In genomic region chr17:56332987-56333386, GRCm38 (mm10) we compare ENCODE assay signal across 11 mouse cellular contexts. TPM values are rescaled to one million over a fixed set of nuclear protein-coding genes. Genes with fewer than 3 reads are reported as not detected.
DNase-seq lines count a peak whose midpoint lies in the region; ATAC-seq lines count a peak whose summit lies in the region.
"Had no signal": no experiment of that assay in that cellular context is flagged by ENCODE, and none has a peak within 500 bp of the region (broad histone marks: within the 10 kb centered on the region; RNA-seq: fewer than 3 reads in every experiment).

No protein-coding gene starts in this region.

- H3K4me2 ChIP-seq in heart, embryonic 13.5 days: no peak overlapping the region
- H3K4me2 ChIP-seq in midbrain, embryonic 12.5 days (replicated peaks): no peak overlapping the region
- H3K4me2 ChIP-seq in midbrain, embryonic 16.5 days (ENCODE audit: low read length): no peak overlapping the region
- H3K4me2 ChIP-seq: hindbrain, embryonic 13.5 days had no signal

- no peaks in the 10 kb centered on the region for H3K9me3 ChIP-seq in heart, embryonic 13.5 days
- H3K9me3 ChIP-seq in midbrain, embryonic 12.5 days: no peaks in the 10 kb centered on the region
- no peaks in the 10 kb centered on the region for H3K9me3 ChIP-seq in midbrain, embryonic 16.5 days (replicated peaks; ENCODE audit: control insufficient read depth, low read length, poor library complexity, severe bottlenecking)
- H3K9me3 ChIP-seq: G1E; hindbrain, embryonic 13.5 days had no signal

- 0 out of 2 replicates have a peak overlapping the region, but pooled peaks have one; percentile 8 for H3K9ac ChIP-seq in heart, embryonic 13.5 days
- no peak overlapping the region for H3K9ac ChIP-seq in midbrain, embryonic 12.5 days (replicated peaks)
- H3K9ac ChIP-seq in midbrain, embryonic 16.5 days (ENCODE audit: low read depth, low read length): no peak overlapping the region
- H3K9ac ChIP-seq: hindbrain, embryonic 13.5 days had no signal

- intact Hi-C loops in heart, postnatal 25 days (cut with DNase I): no loop called here

- no peaks in the 10 kb centered on the region for H3K27me3 ChIP-seq in heart, embryonic 13.5 days (replicated peaks)
- H3K27me3 ChIP-seq in midbrain, embryonic 12.5 days: no peaks in the 10 kb centered on the region
- no peaks in the 10 kb centered on the region for H3K27me3 ChIP-seq in midbrain, embryonic 16.5 days (ENCODE audit: control insufficient read depth, insufficient read depth, low read depth, low read length)
- H3K27me3 ChIP-seq: hindbrain, embryonic 13.5 days had no signal

- no peaks in the 10 kb centered on the region for H3K36me3 ChIP-seq in heart, embryonic 13.5 days
- 0 out of 2 replicates have a peak, but pooled peaks cover 3% of the 10 kb centered on the region for H3K36me3 ChIP-seq in midbrain, embryonic 12.5 days
- no peaks in the 10 kb centered on the region for H3K36me3 ChIP-seq in midbrain, embryonic 16.5 days (ENCODE audit: control insufficient read depth, insufficient read depth, low read length)

- no peak for DNase-seq in heart, postnatal 25 days (ENCODE audit: low spot score)
- DNase-seq in embryo, embryonic 10.5 days (ENCODE audit: low spot score): peak; percentile 34
- DNase-seq in retina, embryonic 14.5 days (ENCODE audit: low spot score): peak; percentile 42
- DNase-seq in layer of hippocampus, postnatal 14 days (ENCODE audit: low spot score in 2 of 2): no peak
- no peak for DNase-seq in adrenal gland, adult 18-20 months (ENCODE audit: low spot score in 2 of 2)

- ATAC-seq in heart, embryonic 13.5 days (ENCODE audit: extremely low read depth, insufficient number of reproducible peaks, low FRiP score, low TSS enrichment): no peak
- ATAC-seq in midbrain, embryonic 12.5 days (ENCODE audit: low FRiP score, low read depth): peak; percentile 27; the same call in 1 of the 2 replicates
- ATAC-seq in midbrain, embryonic 16.5 days: no peak

- H3K4me1 ChIP-seq in heart, embryonic 13.5 days: peaks cover 78% of the 10 kb centered on the region
- H3K4me1 ChIP-seq in midbrain, embryonic 12.5 days: peaks cover 35% of the 10 kb centered on the region
- peaks cover 28% of the 10 kb centered on the region for H3K4me1 ChIP-seq in midbrain, embryonic 16.5 days (ENCODE audit: control insufficient read depth, insufficient read depth, low read length)

- H3K27ac ChIP-seq in heart, embryonic 13.5 days (replicated peaks): no peak overlapping the region
- H3K27ac ChIP-seq in midbrain, embryonic 12.5 days (replicated peaks): 0 out of 2 replicates have a peak overlapping the region, but pooled peaks have one; percentile 2
- no peak overlapping the region for H3K27ac ChIP-seq in midbrain, embryonic 16.5 days (ENCODE audit: low read length)
- H3K27ac ChIP-seq: hindbrain, embryonic 13.5 days had no signal

- 44% methylated on average over 8 of the region's 8 CpGs for WGBS in heart, embryonic 13.5 days
- 41% methylated on average over 8 of the region's 8 CpGs for WGBS in midbrain, embryonic 12.5 days
- WGBS in midbrain, embryonic 16.5 days: 43% methylated on average over 8 of the region's 8 CpGs

- H3K4me3 ChIP-seq in heart, embryonic 13.5 days: no peak overlapping the region
- H3K4me3 ChIP-seq in midbrain, embryonic 12.5 days: no peak overlapping the region
- H3K4me3 ChIP-seq in midbrain, embryonic 16.5 days (ENCODE audit: low read depth, low read length): no peak overlapping the region
- H3K4me3 ChIP-seq: hindbrain, embryonic 13.5 days had no signal

RNA-seq across cellular contexts. Expression of gene Kdm4b, which starts 7.1 kb away (rescaled TPM):
- 25.5 and 25.9 TPM in 2 replicates for polyA plus RNA-seq in heart, embryonic 13.5 days (2015; fragmentation: Nextera tagmentation; extraction: Ambion mirVana)
- 10 to 100 TPM; 37.9 to 38.1 TPM for total RNA-seq in heart, postnatal 25 days (2021)
- polyA plus RNA-seq in midbrain, embryonic 12.5 days (2016; fragmentation: Nextera tagmentation; extraction: Ambion mirVana): 75.1 and 80.4 TPM in 2 replicates
- 63.7 and 75.3 TPM in 2 replicates for polyA plus RNA-seq in midbrain, embryonic 16.5 days (2015; fragmentation: Nextera tagmentation; extraction: Ambion mirVana)
- 10 to 100 TPM; 79.7 to 84.5 TPM for total RNA-seq in layer of hippocampus, postnatal 14 days (2021)
- total RNA-seq in adrenal gland, adult 18-20 months (2021): 10 to 100 TPM; 31.9 to 39.9 TPM

RNA-seq across cellular contexts. Expression of gene Uhrf1, which starts 29.9 kb away (rescaled TPM):
- polyA plus RNA-seq in heart, embryonic 13.5 days (2015; fragmentation: Nextera tagmentation; extraction: Ambion mirVana): 70.7 and 74.7 TPM in 2 replicates
- 1 to 10 TPM; 3.7 to 4.3 TPM for total RNA-seq in heart, postnatal 25 days (2021)
- polyA plus RNA-seq in midbrain, embryonic 12.5 days (2016; fragmentation: Nextera tagmentation; extraction: Ambion mirVana): 161 and 166 TPM in 2 replicates
- 11.6 and 15.6 TPM in 2 replicates for polyA plus RNA-seq in midbrain, embryonic 16.5 days (2015; fragmentation: Nextera tagmentation; extraction: Ambion mirVana)
- total RNA-seq in layer of hippocampus, postnatal 14 days (2021): 1 to 10 TPM; 2.4 to 5.0 TPM
- 1 to 10 TPM; 1.8 to 3.1 TPM for total RNA-seq in adrenal gland, adult 18-20 months (2021)

RNA-seq across cellular contexts. Expression of gene Arrdc5, which starts 32.9 kb away (rescaled TPM):
- polyA plus RNA-seq in heart, embryonic 13.5 days (2015; fragmentation: Nextera tagmentation; extraction: Ambion mirVana): not detected in 2 replicates
- total RNA-seq in heart, postnatal 25 days (2021): not detected
- not detected in 2 replicates for polyA plus RNA-seq in midbrain, embryonic 12.5 days (2016; fragmentation: Nextera tagmentation; extraction: Ambion mirVana)
- not detected in 2 replicates for polyA plus RNA-seq in midbrain, embryonic 16.5 days (2015; fragmentation: Nextera tagmentation; extraction: Ambion mirVana)
- total RNA-seq in layer of hippocampus, postnatal 14 days (2021): not detected
- not detected for total RNA-seq in adrenal gland, adult 18-20 months (2021)
- total RNA-seq: G1E; left cerebral cortex, postnatal 25 days had no signal
- polyA plus RNA-seq: G1E; hindbrain, embryonic 13.5 days had no signal

RNA-seq across cellular contexts. Expression of gene Plin3, which starts 40.3 kb away (rescaled TPM):
- polyA plus RNA-seq in heart, embryonic 13.5 days (2015; fragmentation: Nextera tagmentation; extraction: Ambion mirVana): 67.1 and 71.8 TPM in 2 replicates
- 100 to 1,000 TPM; 154 to 171 TPM for total RNA-seq in heart, postnatal 25 days (2021)
- polyA plus RNA-seq in midbrain, embryonic 12.5 days (2016; fragmentation: Nextera tagmentation; extraction: Ambion mirVana): 28.9 and 29.0 TPM in 2 replicates
- 10.7 and 12.3 TPM in 2 replicates for polyA plus RNA-seq in midbrain, embryonic 16.5 days (2015; fragmentation: Nextera tagmentation; extraction: Ambion mirVana)
- 1 to 10 TPM; 5.1 to 9.1 TPM for total RNA-seq in layer of hippocampus, postnatal 14 days (2021)
- 10 to 100 TPM; 66.0 to 84.7 TPM for total RNA-seq in adrenal gland, adult 18-20 months (2021)

RNA-seq across cellular contexts. Expression of gene Ticam1, which starts 56.4 kb away (rescaled TPM):
- polyA plus RNA-seq in heart, embryonic 13.5 days (2015; fragmentation: Nextera tagmentation; extraction: Ambion mirVana): 7.7 and 8.4 TPM in 2 replicates
- 1 to 10 TPM; 7.6 to 9.8 TPM for total RNA-seq in heart, postnatal 25 days (2021)
- polyA plus RNA-seq in midbrain, embryonic 12.5 days (2016; fragmentation: Nextera tagmentation; extraction: Ambion mirVana): 1.7 TPM in 2 replicates
- 1.3 TPM in 2 replicates for polyA plus RNA-seq in midbrain, embryonic 16.5 days (2015; fragmentation: Nextera tagmentation; extraction: Ambion mirVana)
- total RNA-seq in layer of hippocampus, postnatal 14 days (2021): 1 to 10 TPM; 6.2 to 7.4 TPM
- 10 to 100 TPM; 23.1 to 26.7 TPM for total RNA-seq in adrenal gland, adult 18-20 months (2021)

Comparison
In these comparisons a context has a peak if more than half of its experiments do, and no peak if none do; other contexts are left out.
1. DNase-seq: peak in embryo, embryonic 10.5 days (single experiment) and retina, embryonic 14.5 days (single experiment); none in heart, postnatal 25 days (single experiment), layer of hippocampus, postnatal 14 days (0 of 2) and adrenal gland, adult 18-20 months (0 of 2).